Mouse (Mus musculus) hindbrain, embryonic 10.5 days (tissue): Measurements from ENCODE around the gene Cdc25a. TPM values are rescaled to one million over a fixed set of nuclear protein-coding genes. Genes with fewer than 3 reads are reported as not detected.
A peak's percentile ranks its signal among the peaks of the same experiment; 100 is the strongest.

Source experiments
- DNase-seq: peaks from one replicate; pipeline ENCODE4 v3.0.0-alpha.2; 2017; ENCODE audit warnings: low spot score
- H3K27ac ChIP-seq: fragments of 300-500 bp; sonication (generic); 2 replicates; pipeline ENCODE4 v1.5.1; 2016; ENCODE audit warnings: mild to moderate bottlenecking, moderate library complexity
- H3K27me3 ChIP-seq: fragments of 300-500 bp; sonication (generic); 2 replicates; pipeline ENCODE4 v1.6.1; 2016; ENCODE audit warnings: mild to moderate bottlenecking; ENCODE audit not compliant: poor library complexity, insufficient read depth, severe bottlenecking
- H3K36me3 ChIP-seq: fragments of 300-500 bp; sonication (generic); 2 replicates; pipeline ENCODE4 v1.6.1; 2016; ENCODE audit warnings: mild to moderate bottlenecking, moderate library complexity
- H3K4me1 ChIP-seq: fragments of 300-500 bp; sonication (generic); replicated peaks from 2 replicates; pipeline ENCODE4 v1.6.1; 2016; ENCODE audit warnings: mild to moderate bottlenecking
- H3K4me3 ChIP-seq: fragments of 300-500 bp; sonication (generic); 2 replicates; pipeline ENCODE4 v1.5.1; 2016; ENCODE audit warnings: mild to moderate bottlenecking, moderate library complexity
- H3K9me3 ChIP-seq: fragments of 300-500 bp; sonication (generic); 2 replicates; pipeline ENCODE4 v1.6.1; 2016; ENCODE audit warnings: mild to moderate bottlenecking, moderate library complexity
- WGBS: fragments of 180-500 bp; shearing (Covaris S2); methylation state at CpG from one replicate; pipeline ENCODE4 v1.1.7; 2016; 5-methylcytosine and 5-hydroxymethylcytosine counted together
- polyA plus RNA-seq: library from polyadenylated mRNA; unstranded; fragments of >200 nt; fragmentation: Nextera tagmentation; extraction: Ambion mirVana; gene quantifications from 2 replicates; pipeline ENCODE4 v1.2.1, GENCODE M21; 2016

Cdc25a gene
- polyA plus RNA-seq: 36.6 and 40.6 TPM in 2 replicates

DNA sequence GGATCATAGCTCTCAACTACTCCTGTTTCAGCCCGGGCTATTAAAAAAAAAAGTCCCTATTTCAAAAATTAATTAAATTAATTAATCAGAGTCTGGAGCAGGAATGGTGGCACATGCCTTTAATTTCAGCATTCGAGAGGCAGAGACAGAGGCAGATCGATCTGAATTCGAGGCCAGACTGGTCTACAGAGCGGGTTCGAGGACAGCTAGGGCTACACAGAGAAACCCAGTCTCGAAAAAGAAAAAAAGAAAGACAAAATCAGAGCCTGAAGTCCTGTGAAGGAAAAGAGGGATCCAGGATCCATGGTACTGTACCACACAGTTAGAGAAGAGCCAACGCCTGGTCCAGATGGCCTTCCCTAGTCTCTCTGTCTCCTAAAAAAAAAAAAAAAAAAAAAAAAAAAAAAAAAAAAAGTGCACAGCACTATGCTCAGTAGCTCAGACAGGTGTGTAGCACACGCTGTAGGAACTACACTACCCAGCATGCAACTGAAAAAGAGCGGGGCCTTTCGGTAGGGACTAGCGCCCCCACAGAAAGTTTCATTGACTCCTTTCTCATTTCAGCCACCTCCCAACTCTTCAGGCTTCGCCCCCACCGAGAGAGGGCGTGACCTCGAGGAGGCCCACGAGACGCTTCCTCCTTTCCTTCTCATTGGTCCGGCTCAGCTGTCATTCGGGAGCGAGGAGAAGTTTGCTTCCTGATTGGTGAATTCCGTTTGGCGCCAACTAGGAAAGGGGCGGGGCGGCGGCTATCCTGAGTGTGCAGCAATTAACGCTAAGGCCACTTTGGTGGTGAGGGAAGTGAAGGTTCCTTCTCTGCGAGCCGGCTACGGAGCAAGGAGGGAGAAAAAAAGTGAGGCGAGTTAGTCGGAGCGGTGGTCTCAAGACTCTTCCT, at the start of gene Cdc25a:
Cdc25a (plus strand) TSS at position 783 of the 895 bp plus-strand sequence.
- 6% methylated on average over 33 of the region's 33 CpGs for WGBS

GRCm38 (mm10) chr9:109825739-109826138, 49.6 kb upstream of the Cdc25a start:
- H3K4me3 ChIP-seq: no peak overlapping the region
- no peak for DNase-seq
- peaks cover 12% of the 10 kb centered on the region for H3K36me3 ChIP-seq
- H3K4me1 ChIP-seq: no peaks in the 10 kb centered on the region
- WGBS: 73% methylated on average over 4 of the region's 4 CpGs
- no peaks in the 10 kb centered on the region for H3K27me3 ChIP-seq
- H3K9me3 ChIP-seq: no peaks in the 10 kb centered on the region
- H3K27ac ChIP-seq: no peak overlapping the region

More for the DNA sequence above, at the start of gene Cdc25a:
- DNase-seq: peak; percentile 98
- no peaks in the 10 kb centered on the region for H3K27me3 ChIP-seq
- peak within 1 kb of the TSS; percentile 69 for H3K4me3 ChIP-seq
- H3K9me3 ChIP-seq: no peaks in the 10 kb centered on the region
- peak within 1 kb of the TSS; percentile 90 for H3K27ac ChIP-seq
- peaks cover 33% of the 10 kb centered on the region for H3K36me3 ChIP-seq
- peaks cover 19% of the 10 kb centered on the region for H3K4me1 ChIP-seq

GRCm38 (mm10) chr9:109826181-109826580, 49.2 kb upstream of the Cdc25a start:
- Histone ChIP-seq H3K27ac (no peak overlapping the region), H3K27me3 (no peaks in the 10 kb centered on the region), H3K36me3 (peaks cover 17% of the 10 kb centered on the region), H3K4me1 (no peaks in the 10 kb centered on the region), H3K9me3 (no peaks in the 10 kb centered on the region), H3K4me3 (no peak overlapping the region)
- WGBS: 77% methylated on average over 5 of the region's 5 CpGs
- no peak for DNase-seq

- no peaks in the 10 kb centered on the region for H3K27me3 ChIP-seq
- no peaks in the 10 kb centered on the region for H3K9me3 ChIP-seq
- peaks cover 14% of the 10 kb centered on the region for H3K4me1 ChIP-seq
- peak within 1 kb of the TSS; percentile 91 for H3K27ac ChIP-seq
- peaks cover 37% of the 10 kb centered on the region for H3K36me3 ChIP-seq
- peak; percentile 92 for DNase-seq
- WGBS: under 1% methylated on average over 32 of the region's 32 CpGs
- peak within 1 kb of the TSS; percentile 70 for H3K4me3 ChIP-seq
Measured at GRCm38 (mm10) chr9:109832391-109833087, 42.8 kb upstream of the Cdc25a start, which contains the start of gene Nme6. Nme6 (plus strand) TSS chr9:109832749.

GRCm38 (mm10) chr9:109833088-109833412, 42.3 kb upstream of the Cdc25a start:
- H3K27me3 ChIP-seq: no peaks in the 10 kb centered on the region
- DNase-seq: no peak
- 12% methylated on average over 6 of the region's 6 CpGs for WGBS
- H3K4me3 ChIP-seq: peak overlapping the region; percentile 70
- H3K27ac ChIP-seq: peak overlapping the region; percentile 91
- peaks cover 14% of the 10 kb centered on the region for H3K4me1 ChIP-seq
- no peaks in the 10 kb centered on the region for H3K9me3 ChIP-seq
- H3K36me3 ChIP-seq: peaks cover 42% of the 10 kb centered on the region

DNA sequence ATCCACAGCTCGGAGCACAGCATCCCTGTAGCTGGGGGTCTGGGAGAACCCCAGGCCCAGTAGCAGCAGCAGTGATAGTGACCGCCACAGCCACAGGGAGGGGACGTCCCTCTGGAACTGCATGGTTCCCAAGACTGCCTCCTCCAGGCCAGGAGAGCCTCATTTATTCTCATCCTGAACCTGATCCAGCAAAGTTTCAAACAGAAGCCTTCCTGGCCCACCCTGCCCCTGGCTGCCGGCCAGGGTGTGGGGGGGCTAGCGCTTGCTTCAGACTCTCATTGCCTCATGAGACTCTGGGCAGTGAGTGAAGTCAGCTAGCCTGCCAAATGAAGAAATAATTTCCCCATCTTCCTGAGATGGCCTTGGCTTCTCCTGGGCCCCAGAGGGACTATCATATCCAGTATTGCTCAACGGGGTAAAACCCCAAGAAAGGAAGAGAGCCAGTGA, 26.0 kb upstream of the Cdc25a start, which contains the start of gene Camp:
Camp (minus strand) TSS at position 306 of the 447 bp plus-strand sequence.
- no peak for DNase-seq
- no peak within 1 kb of the TSS for H3K27ac ChIP-seq
- no peak within 1 kb of the TSS for H3K4me3 ChIP-seq
- H3K27me3 ChIP-seq: no peaks in the 10 kb centered on the region
- H3K9me3 ChIP-seq: no peaks in the 10 kb centered on the region
- peaks cover 14% of the 10 kb centered on the region for H3K36me3 ChIP-seq
- 87% methylated on average over 6 of the region's 6 CpGs for WGBS
- no peaks in the 10 kb centered on the region for H3K4me1 ChIP-seq

DNA sequence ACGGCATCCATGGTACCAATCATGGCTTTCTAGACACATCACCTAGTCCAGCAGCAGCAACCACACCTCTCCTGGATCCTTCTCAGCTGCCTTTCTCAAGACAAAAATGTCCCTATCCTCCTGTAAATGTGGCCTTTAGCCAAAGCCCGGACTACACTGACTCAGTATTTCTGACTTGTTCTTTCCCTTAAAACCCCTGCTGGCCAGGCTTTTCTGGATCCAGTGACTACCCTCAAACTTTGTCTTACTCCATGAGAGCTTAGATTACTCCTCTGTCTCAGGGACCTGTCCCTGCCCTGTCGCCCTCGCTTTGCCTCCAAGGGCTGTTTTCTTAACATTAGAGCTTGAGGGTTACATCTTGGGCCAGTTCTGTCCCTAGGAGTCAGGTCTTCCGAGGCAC, 25.3 kb upstream of the Cdc25a start:
- Histone ChIP-seq H3K27me3 (no peaks in the 10 kb centered on the region), H3K4me3 (no peak overlapping the region), H3K4me1 (no peaks in the 10 kb centered on the region), H3K9me3 (no peaks in the 10 kb centered on the region), H3K27ac (no peak overlapping the region), H3K36me3 (peaks cover 7% of the 10 kb centered on the region)
- 85% methylated on average over 5 of the region's 5 CpGs for WGBS
- DNase-seq: no peak

DNA sequence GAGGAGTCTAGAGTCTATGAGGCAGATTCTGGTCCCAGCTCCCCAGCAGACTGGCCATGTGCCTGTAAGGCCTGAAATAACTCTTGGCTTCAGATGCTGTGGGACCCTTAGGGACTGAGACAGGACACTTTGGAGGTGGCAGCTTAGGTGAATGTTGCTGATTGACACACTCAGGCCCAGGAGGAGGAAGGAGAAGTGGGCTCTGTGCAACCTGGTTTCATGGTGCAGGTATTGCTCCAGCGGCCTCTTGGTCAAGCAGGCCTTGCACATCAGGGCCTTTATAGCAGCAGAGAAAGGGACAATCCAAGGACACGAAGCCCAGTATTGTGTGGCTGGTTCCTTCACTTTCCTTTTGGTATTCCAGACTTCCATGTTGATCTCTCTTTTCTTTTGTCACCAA, 21.0 kb upstream of the Cdc25a start:
- WGBS: 81% methylated on average over 2 of the region's 2 CpGs
- H3K4me1 ChIP-seq: no peaks in the 10 kb centered on the region

GRCm38 (mm10) chr9:109855947-109856346, 19.4 kb upstream of the Cdc25a start:
- 83% methylated on average over 6 of the region's 6 CpGs for WGBS
- Histone ChIP-seq H3K9me3 (no peaks in the 10 kb centered on the region), H3K36me3 (no peaks in the 10 kb centered on the region), H3K4me3 (no peak overlapping the region), H3K4me1 (no peaks in the 10 kb centered on the region), H3K27me3 (no peaks in the 10 kb centered on the region), H3K27ac (no peak overlapping the region)
- no peak for DNase-seq

More for the DNA sequence above, 21.0 kb upstream of the Cdc25a start:
- Histone ChIP-seq H3K27ac (no peak overlapping the region), H3K4me3 (no peak overlapping the region), H3K27me3 (no peaks in the 10 kb centered on the region), H3K9me3 (no peaks in the 10 kb centered on the region), H3K36me3 (no peaks in the 10 kb centered on the region)
- DNase-seq: no peak

GRCm38 (mm10) chr9:109862397-109863044, 12.9 kb upstream of the Cdc25a start:
- Histone ChIP-seq H3K27ac (peak overlapping the region; percentile 35; the same call in 1 of the 2 replicates), H3K4me1 (no peaks in the 10 kb centered on the region; the same call in 1 of the 2 replicates), H3K36me3 (no peaks in the 10 kb centered on the region), H3K9me3 (no peaks in the 10 kb centered on the region), H3K27me3 (no peaks in the 10 kb centered on the region; the same call in 1 of the 2 replicates), H3K4me3 (peak overlapping the region; percentile 18; the same call in 1 of the 2 replicates)
- DNase-seq: peak; percentile 86
- 25% methylated on average over 20 of the region's 20 CpGs for WGBS

DNA sequence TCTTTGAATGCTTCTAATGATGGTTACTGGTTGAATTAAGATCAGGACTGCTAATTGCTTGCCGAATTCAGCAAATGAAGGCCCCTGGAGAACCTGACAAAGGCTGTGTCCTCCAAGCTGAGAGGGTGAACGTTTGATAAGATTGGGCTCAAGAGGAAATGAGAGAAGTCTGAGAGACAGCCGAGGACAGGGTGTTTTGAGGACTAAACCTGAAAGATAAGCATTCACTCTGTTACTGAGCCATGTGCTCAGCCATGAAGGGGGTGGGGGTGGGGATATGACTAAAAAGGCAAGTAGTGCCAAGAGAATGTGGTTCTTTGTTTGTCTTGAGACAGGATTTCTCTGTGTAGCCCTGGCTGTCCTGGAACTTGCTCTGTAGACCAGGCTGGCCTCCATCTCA, 12.3 kb upstream of the Cdc25a start:
- 79% methylated on average over 3 of the region's 3 CpGs for WGBS
- no peaks in the 10 kb centered on the region for H3K36me3 ChIP-seq
- no peaks in the 10 kb centered on the region; the same call in 1 of the 2 replicates for H3K4me1 ChIP-seq
- H3K4me3 ChIP-seq: peak overlapping the region; percentile 18; the same call in 1 of the 2 replicates
- H3K9me3 ChIP-seq: no peaks in the 10 kb centered on the region
- no peaks in the 10 kb centered on the region; the same call in 1 of the 2 replicates for H3K27me3 ChIP-seq
- H3K27ac ChIP-seq: no peak overlapping the region
- no peak for DNase-seq

GRCm38 (mm10) chr9:109866218-109866617, 9.2 kb upstream of the Cdc25a start:
- H3K4me3 ChIP-seq: no peak overlapping the region
- WGBS: 67% methylated on average over 2 of the region's 2 CpGs
- H3K27me3 ChIP-seq: no peaks in the 10 kb centered on the region; the same call in 1 of the 2 replicates
- H3K4me1 ChIP-seq: peaks cover 3% of the 10 kb centered on the region; the same call in 1 of the 2 replicates
- DNase-seq: no peak
- no peak overlapping the region for H3K27ac ChIP-seq
- H3K36me3 ChIP-seq: no peaks in the 10 kb centered on the region
- H3K9me3 ChIP-seq: no peaks in the 10 kb centered on the region
